Mouse (Mus musculus): ENCODE data around the gene Ncoa5.

DNA sequence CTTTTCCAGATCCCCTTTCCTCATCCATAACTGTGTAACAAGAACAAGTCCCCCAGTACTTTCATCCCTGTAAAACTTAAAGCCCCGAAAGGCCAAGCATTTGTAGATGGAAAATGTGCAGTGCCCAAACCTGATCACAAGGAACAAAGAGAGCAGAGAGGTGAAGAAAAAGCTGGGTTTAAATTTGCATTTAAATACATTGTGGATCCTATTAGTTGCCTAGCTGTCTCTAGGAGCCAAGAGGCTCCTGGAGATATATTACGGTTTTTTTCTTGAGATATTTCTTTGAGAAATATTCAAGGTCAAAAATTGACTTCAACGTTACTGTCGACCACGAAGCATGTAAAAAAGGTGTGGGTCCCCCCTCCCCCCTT, 378 bp upstream of the Ncoa5 start:
- TF ChIP-seq CTCF (IDR thresholded peaks at IDR 0.05; ENCODE audit: low read depth, low read length) (no peak), POLR2A (IDR thresholded peaks at IDR 0.05; ENCODE audit: extremely low read depth, insufficient read depth, low read length) (no peak)

Data from liver, adult 2 months (tissue).